Mouse (Mus musculus) CD4-positive, CD25-positive, alpha-beta regulatory T cell, adult 4 months (primary cell): ENCODE measurements at regions not wholly inside any gene's neighbourhood (a gene's known extent, or its start where the extent isn't known, plus 50 kb on each side); places are given as distances from the start of the nearest gene placed in this dataset.

Source experiments
- ATAC-seq: one replicate; pipeline ENCODE4 v1.8.0; 2017

- no peak for ATAC-seq
These were observed 84.3 kb upstream of the Rbpj start for GRCm38 (mm10) chr5:53381492-53382199.

- no peak for ATAC-seq
These were observed 81.9 kb upstream of the Rbpj start for GRCm38 (mm10) chr5:53384026-53384425.

- no peak for ATAC-seq
These were observed 80.3 kb upstream of the Rbpj start for GRCm38 (mm10) chr5:53385513-53386148.

GRCm38 (mm10) chr5:53393571-53393970 lies 72.4 kb upstream of the Rbpj start:
- peak; percentile 50 for ATAC-seq

- peak; percentile 51 for ATAC-seq
These were observed 71.4 kb upstream of the Rbpj start for GRCm38 (mm10) chr5:53394560-53394959.

- ATAC-seq, result no peak
These were observed 67.4 kb upstream of the Rbpj start for GRCm38 (mm10) chr5:53398428-53399058.

- peak; percentile 66 for ATAC-seq
These were observed 64.9 kb upstream of the Rbpj start for GRCm38 (mm10) chr5:53401093-53401492.

- peak; percentile 42 for ATAC-seq
These were observed 63.9 kb upstream of the Rbpj start for GRCm38 (mm10) chr5:53402022-53402421.

GRCm38 (mm10) chr5:53402619-53403151 lies 63.3 kb upstream of the Rbpj start:
- peak; percentile 72 for ATAC-seq

GRCm38 (mm10) chr5:53405929-53406328 lies 60.0 kb upstream of the Rbpj start:
- ATAC-seq, result no peak

GRCm38 (mm10) chr5:53407646-53408045 lies 58.3 kb upstream of the Rbpj start:
- ATAC-seq, result no peak

GRCm38 (mm10) chr5:53408235-53408634 lies 57.7 kb upstream of the Rbpj start:
- no peak for ATAC-seq

GRCm38 (mm10) chr5:53409740-53410139 lies 56.2 kb upstream of the Rbpj start:
- peak; percentile 51 for ATAC-seq

GRCm38 (mm10) chr5:53412391-53413075 lies 53.4 kb upstream of the Rbpj start:
- ATAC-seq, result no peak

- peak; percentile 76 for ATAC-seq
These were observed 52.3 kb upstream of the Rbpj start for GRCm38 (mm10) chr5:53413677-53414076.

GRCm38 (mm10) chr5:53415472-53415871 lies 50.5 kb upstream of the Rbpj start:
- ATAC-seq, result no peak
